Mouse (Mus musculus): Measurements from ENCODE around the gene Sorcs3. TPM values are rescaled to one million over a fixed set of nuclear protein-coding genes. Genes with fewer than 3 reads are reported as not detected.

Gene Sorcs3
- total RNA-seq, 2 experiments from 2014 or later: 40.4 to 41.5 TPM

DNA sequence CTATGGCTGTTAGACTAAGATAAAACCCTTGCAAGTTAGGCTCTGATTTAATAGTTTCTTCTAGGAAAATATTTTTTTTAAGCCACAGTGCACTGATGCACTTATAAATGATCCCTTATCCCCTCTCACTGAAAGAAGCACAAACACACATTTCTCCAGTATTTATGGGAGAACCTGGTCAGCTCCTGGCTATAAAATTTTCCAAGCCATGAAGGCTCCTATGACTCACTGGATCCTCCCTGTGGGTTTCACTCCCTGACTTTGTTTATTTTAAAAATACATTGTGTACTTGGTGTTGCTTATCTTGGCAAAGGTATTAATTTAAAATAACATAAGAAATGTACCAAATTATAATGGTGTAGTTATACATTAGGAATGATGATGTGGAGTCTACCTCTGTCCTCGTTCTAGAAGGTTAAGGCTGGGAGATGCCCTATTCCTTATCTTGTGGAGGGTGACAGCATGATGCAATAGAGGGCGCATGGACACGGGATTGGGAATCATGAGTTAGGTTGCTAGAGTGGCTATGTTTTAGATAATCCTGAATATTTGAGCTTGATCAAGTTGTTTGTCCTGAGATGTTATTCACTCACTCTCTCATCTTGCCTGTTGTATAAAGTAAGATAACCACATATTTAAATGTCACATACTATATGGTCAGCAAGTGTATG is 573.4 kb downstream of the Sorcs3 start:
- intact Hi-C loops (cut with DNase I): no loop called here
- no peak for DNase-seq (ENCODE audit: low spot score in 2 of 2)

GRCm38 (mm10) chr19:48780813-48781212 is 575.0 kb downstream of the Sorcs3 start:
- no peak for DNase-seq (ENCODE audit: low spot score in 2 of 2)
- intact Hi-C loops (cut with DNase I): no loop called here

GRCm38 (mm10) chr19:48782024-48782721 is 576.3 kb downstream of the Sorcs3 start:
- intact Hi-C loops (cut with DNase I): no loop called here
- DNase-seq (ENCODE audit: low spot score in 2 of 2): no peak

- intact Hi-C loops (cut with DNase I): no loop called here
Observed at GRCm38 (mm10) chr19:48787269-48787668, 581.4 kb downstream of the Sorcs3 start.

DNA sequence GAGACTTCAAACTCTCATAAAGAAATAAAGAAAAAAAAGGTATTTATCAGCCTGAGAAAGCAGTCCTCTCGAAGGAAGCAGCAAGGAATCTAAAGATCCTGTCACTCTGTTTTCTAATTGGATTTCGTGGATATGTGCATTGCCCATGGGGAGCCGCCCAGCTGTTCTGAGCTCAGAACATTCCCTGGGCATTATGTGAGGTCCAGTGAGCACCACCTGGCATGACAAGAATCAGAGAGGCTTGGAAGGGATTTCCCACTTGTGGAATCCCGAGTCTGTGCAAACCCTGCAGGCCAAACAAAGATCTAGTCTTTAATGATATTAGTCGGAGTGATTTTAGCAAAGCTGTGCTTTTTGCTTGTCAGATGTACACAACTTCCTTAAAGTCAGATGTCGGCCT is 598.7 kb downstream of the Sorcs3 start:
- intact Hi-C loops (cut with DNase I): no loop called here

More at GRCm38 (mm10) chr19:48787269-48787668, 581.4 kb downstream of the Sorcs3 start:
- DNase-seq (ENCODE audit: low spot score in 2 of 2): peak; percentile 7 to 12

DNA sequence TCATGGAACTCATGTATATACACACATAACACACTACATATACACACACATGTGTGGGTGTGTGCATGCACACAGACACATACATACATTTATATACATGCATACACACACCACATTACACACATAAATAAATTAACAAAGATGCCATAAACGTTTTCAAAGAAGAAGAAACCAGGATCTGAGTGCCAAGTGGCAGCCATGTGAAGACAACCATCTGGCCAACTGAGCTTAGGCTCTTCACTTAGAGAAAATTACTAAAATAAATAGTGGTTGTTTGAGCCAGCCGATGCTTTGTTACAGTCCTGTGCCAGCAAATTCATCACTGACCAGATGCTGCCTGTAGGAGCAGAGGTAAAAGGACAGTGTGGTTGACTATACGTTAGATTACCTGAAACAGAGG is 605.7 kb downstream of the Sorcs3 start:
- DNase-seq (ENCODE audit: low spot score in 2 of 2): no peak

More for the DNA sequence above, 598.7 kb downstream of the Sorcs3 start:
- no peak for DNase-seq (ENCODE audit: low spot score in 2 of 2)

DNA sequence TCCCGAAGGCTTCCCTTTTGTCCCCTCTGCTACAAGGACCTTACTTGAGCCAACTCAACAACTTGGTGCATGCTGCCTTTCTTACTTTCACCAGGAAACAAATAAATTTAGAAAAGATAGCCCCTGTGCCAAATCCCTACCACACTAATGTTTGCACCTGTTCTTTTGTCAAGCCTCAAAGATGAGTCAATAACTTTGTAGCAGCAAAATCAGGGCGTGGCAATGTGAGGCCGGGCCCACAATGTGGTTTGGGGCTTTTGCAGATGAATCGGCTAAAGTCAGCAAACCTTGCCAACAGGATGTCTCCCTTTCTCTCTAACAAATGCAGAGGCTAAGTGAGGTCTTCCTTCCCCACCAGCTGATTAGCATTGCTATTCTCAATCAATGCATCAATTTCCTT is 608.0 kb downstream of the Sorcs3 start:
- intact Hi-C loops (cut with DNase I): no loop called here
- no peak for DNase-seq (ENCODE audit: low spot score in 2 of 2)

More for the DNA sequence above, 605.7 kb downstream of the Sorcs3 start:
- intact Hi-C loops (cut with DNase I): no loop called here

DNA sequence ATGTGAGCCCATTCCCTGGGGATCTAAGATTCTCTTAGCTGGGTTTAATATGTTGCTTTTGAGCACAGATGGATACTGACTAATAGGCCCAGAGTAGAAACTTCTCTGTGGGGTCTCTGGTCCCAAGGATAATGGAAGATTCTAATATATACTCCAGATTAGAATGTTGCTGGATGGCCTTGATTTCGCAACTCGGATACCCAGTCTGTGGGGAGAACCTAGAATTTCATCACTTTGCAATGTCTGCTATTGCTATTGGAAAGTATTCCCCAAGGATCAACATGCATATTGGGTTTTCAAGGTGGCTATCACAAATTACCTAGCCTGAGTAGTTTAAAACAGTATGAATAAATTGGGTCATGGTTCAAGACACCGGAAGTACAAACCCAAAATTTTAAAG is 609.2 kb downstream of the Sorcs3 start:
- no peak for DNase-seq (ENCODE audit: low spot score in 2 of 2)
- intact Hi-C loops (cut with DNase I): no loop called here

DNA sequence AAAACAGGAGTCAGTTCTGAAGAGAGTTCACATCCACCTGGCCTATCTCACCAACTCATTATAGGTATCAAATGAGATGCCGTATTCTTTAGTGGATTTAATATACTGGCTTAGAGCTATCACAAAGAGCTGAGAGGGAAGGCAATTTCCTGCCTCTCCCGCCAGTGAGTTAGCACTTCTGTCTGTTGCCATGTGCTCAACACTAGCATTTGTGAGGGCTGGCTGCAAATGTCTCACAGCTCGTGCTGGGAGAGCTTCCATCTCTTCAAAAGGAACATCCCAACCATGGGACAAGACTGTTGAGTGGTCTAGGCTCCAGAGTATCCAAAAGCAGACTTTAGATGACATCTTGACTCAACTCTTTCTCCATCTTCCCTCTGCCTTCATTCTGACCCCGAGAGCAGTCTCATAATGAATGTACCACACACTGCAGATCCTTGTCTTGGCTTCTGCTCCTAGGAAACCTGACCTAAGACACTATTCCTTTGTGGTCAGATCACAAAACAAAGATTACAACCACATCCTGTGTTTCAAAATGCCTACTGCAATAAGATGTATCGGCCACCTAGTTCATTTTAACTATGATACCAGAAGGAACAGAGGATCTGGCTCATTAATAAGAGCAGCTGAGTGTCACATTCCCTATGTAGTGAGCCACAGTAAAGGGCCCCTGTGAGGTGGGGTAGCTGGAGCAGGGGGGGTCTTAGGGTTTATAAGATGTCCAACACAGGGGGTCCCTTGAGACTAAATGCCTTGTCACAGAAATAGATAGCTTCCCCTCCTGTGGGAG is 614.9 kb downstream of the Sorcs3 start:
- DNase-seq (ENCODE audit: low spot score in 2 of 2): peak; percentile 45 to 46
- intact Hi-C loops (cut with DNase I): no loop called here

- DNase-seq (ENCODE audit: low spot score in 2 of 2): no peak
- intact Hi-C loops (cut with DNase I): no loop called here
Observed at GRCm38 (mm10) chr19:48821283-48821715, 615.5 kb downstream of the Sorcs3 start.

DNA sequence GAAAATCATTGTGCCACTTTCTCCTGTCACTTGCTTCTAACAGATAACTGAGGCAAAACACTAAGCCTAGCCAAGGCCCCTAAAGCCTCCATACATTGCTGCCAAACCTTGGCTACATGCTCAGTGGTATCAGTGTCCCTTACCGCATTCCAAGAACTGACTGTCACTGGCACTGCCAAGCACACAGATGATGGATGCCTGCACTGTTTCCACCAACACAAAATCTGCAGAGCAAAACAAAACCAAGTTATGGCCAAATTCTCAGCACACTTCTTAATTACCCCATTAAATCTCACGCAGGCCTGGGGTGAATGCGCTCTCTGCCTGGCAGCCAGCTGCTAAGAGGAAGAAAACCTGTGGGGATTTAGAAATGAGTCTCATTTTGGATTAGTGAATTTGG is 628.5 kb downstream of the Sorcs3 start:
- intact Hi-C loops (cut with DNase I): no loop called here
- DNase-seq (ENCODE audit: low spot score in 2 of 2): no peak

DNA sequence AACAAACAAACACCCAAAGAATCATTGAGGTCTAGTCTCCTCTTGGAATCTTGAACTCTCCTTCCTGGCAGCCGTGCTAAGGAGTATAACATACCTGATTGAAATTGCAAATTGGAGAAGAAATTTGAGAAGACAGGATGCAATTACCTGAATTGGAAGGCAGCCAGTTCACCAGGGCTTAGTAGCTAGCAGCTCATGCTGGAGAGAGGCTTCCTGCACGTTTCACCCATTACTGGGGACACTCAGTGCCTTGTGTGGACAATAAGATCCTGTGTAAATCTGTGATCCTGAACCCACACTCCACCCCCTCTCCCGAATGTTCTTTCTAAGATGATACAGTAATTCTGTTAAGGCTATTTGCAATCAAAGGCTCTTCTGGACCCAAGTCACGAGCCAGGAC is 633.6 kb downstream of the Sorcs3 start:
- intact Hi-C loops (cut with DNase I): no loop called here
- no peak for DNase-seq (ENCODE audit: low spot score in 2 of 2)

DNA sequence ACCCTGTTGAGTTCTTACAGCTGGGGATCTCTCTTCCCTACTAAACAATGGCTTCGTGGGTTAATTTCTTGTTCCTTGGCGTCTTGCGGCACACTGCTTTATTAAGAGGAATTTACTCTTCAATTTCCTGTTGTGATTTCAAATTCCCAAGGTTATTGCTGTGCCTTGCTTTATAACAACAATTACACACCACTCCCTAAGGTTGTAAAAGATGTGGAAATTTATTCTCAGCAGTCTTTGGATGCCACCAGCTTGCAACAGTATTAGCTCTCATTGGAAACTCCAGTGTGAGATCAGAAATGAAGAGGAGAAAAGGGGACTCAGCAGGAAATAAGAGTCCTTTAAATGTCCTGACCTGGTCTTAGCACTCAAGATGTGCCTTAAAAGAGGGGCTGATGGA is 641.9 kb downstream of the Sorcs3 start:
- DNase-seq (ENCODE audit: low spot score in 2 of 2): no peak
- intact Hi-C loops (cut with DNase I): no loop called here

GRCm38 (mm10) chr19:48850466-48850865 is 644.6 kb downstream of the Sorcs3 start:
- DNase-seq (ENCODE audit: low spot score in 2 of 2): no peak
- intact Hi-C loops (cut with DNase I): no loop called here

Data from left cerebral cortex, postnatal 36 days (tissue).